Mouse (Mus musculus): ENCODE data around the gene Ints12. TPM values are rescaled to one million over a fixed set of nuclear protein-coding genes. Genes with fewer than 3 reads are reported as not detected.

Ints12 gene
- polyA plus RNA-seq, 1 experiment from 2014 or later: 19.7 TPM

DNA sequence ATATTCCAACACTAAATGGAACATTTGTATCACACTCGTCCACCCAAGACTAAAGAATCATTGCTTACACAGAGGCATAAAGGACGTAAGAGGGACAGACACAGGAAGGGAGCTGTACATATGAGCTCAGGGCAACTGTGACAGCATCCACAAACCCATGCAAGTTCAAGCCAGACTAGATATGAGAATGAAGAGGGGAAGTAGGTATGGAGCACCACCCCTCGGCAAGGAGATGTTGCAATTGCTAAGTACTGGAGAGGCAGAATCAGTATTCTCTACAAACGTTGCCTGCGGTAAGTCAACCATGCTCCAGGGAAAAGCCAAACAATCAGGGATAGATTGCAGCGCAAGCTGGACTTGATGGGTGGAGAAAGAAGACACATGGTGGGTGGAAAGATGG is 62.0 kb downstream of the Ints12 start:
- no peaks in the 10 kb centered on the region for H3K27me3 ChIP-seq (replicated peaks)
- H3K4me3 ChIP-seq: no peak overlapping the region
- H3K9ac ChIP-seq: no peak overlapping the region
- no peak overlapping the region for H3K27ac ChIP-seq
- H3K4me2 ChIP-seq: no peak overlapping the region
- H3K36me3 ChIP-seq (replicated peaks): no peaks in the 10 kb centered on the region
- WGBS: 79% methylated on average over 6 of the region's 6 CpGs
- peaks cover 4% of the 10 kb centered on the region; the same call in 1 of the 2 replicates for H3K4me1 ChIP-seq
- no peak for ATAC-seq (replicated peaks)
- no peaks in the 10 kb centered on the region for H3K9me3 ChIP-seq

DNA sequence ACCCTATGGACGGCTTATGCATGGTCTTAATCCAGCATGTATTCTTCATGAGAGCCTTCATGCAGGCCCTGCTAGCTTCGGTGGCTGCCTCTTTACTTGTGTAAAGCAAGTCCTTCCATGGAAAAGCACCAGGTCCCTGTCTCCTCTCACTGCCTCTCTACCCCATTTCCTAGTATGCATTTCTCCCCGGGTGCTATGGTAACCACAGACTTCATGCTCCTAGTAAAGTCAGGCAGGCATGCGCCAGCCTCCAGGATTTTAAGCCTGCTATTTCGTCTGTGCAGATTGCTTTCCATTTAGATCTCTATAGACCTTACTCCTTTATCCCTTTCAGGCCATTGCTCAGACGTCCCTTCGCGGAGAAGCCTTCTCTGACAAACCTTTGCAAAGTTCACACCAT is 63.0 kb downstream of the Ints12 start:
- 36% methylated on average over 8 of the region's 8 CpGs for WGBS
- Histone ChIP-seq H3K36me3 (replicated peaks) (no peaks in the 10 kb centered on the region), H3K27me3 (replicated peaks) (no peaks in the 10 kb centered on the region), H3K4me2 (peak overlapping the region; percentile 1; the same call in 1 of the 2 replicates), H3K4me1 (peaks cover 4% of the 10 kb centered on the region; the same call in 1 of the 2 replicates), H3K9me3 (no peaks in the 10 kb centered on the region), H3K4me3 (no peak overlapping the region), H3K27ac (peak overlapping the region; percentile 45), H3K9ac (no peak overlapping the region)
- peak; percentile 87 for ATAC-seq (replicated peaks)

DNA sequence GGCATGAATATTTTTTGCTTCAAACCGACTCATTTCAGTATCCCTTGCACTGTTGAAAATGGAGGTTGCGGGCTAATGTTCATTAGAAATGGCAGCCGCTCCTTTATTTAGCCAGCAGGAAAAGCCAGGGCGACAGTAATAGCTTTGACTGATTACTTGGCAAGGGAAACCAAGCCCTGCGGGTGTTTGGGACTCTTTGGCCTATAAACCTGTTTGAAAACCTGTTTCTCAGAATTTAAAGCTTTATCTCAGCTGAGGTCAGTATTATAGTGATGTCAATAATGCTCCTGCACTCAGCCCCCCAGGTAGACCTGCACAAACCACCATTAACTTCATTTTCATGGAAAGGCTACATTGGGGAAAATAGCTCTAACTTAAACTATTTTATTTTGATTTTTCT is 66.6 kb downstream of the Ints12 start:
- Histone ChIP-seq H3K4me1 (peaks cover 13% of the 10 kb centered on the region), H3K4me3 (no peak overlapping the region), H3K27ac (no peak overlapping the region), H3K27me3 (replicated peaks) (no peaks in the 10 kb centered on the region), H3K9ac (no peak overlapping the region), H3K9me3 (no peaks in the 10 kb centered on the region), H3K4me2 (no peak overlapping the region), H3K36me3 (replicated peaks) (no peaks in the 10 kb centered on the region)
- WGBS: 73% methylated on average over 5 of the region's 5 CpGs
- no peak for ATAC-seq (replicated peaks)

Other genes with a start within 250 kb of the Ints12 start
- 24.2 and 27.5 TPM in 2 replicates for gene Npnt, start 141.5 kb upstream of the Ints12 start, polyA plus RNA-seq (2015; fragmentation: Nextera tagmentation; extraction: Ambion mirVana)
- gene Gstcd, start 193 bp downstream of the Ints12 start, polyA plus RNA-seq (2015; fragmentation: Nextera tagmentation; extraction: Ambion mirVana): 4.2 and 4.3 TPM in 2 replicates
- gene Arhgef38, start 143.1 kb downstream of the Ints12 start, polyA plus RNA-seq (2015; fragmentation: Nextera tagmentation; extraction: Ambion mirVana): 0.03 and 0.09 TPM in 2 replicates
- gene Ppa2, start 218.3 kb downstream of the Ints12 start, polyA plus RNA-seq (2015; fragmentation: Nextera tagmentation; extraction: Ambion mirVana): 84.2 and 85.0 TPM in 2 replicates